Mouse (Mus musculus) C2C12 (cell line): ENCODE results near the gene Pld4. TPM values are rescaled to one million over a fixed set of nuclear protein-coding genes. Genes with fewer than 3 reads are reported as not detected.

Source experiments
- H3K27me3 ChIP-seq: one replicate; pipeline ENCODE4 v1.6.1; 2011; ENCODE audit not compliant: control insufficient read depth, insufficient read depth, insufficient read length
- H3K36me3 ChIP-seq: one replicate; pipeline ENCODE4 v1.6.1; 2011; ENCODE audit not compliant: control insufficient read depth, insufficient read depth
- H3K4me3 ChIP-seq: one replicate; pipeline ENCODE4 v1.5.1; 2011; ENCODE audit warnings: mild to moderate bottlenecking, control low read depth; ENCODE audit not compliant: poor library complexity, insufficient read depth, severe bottlenecking
- H3K79me2 ChIP-seq: one replicate; pipeline ENCODE4 v1.6.1; 2011; ENCODE audit not compliant: control insufficient read depth, insufficient read depth
- H3K79me3 ChIP-seq: one replicate; pipeline ENCODE4 v1.6.1; 2011; ENCODE audit warnings: low read depth, control low read depth
- H3ac ChIP-seq: one replicate; pipeline ENCODE3; 2011; ENCODE audit warnings: low read depth; ENCODE audit not compliant: control insufficient read depth, insufficient read length
- CEBPB ChIP-seq: IDR thresholded peaks from one replicate; pipeline ENCODE4 v1.6.1; 2011; ENCODE audit warnings: low read depth, mild to moderate bottlenecking, control low read depth, moderate library complexity
- CTCF ChIP-seq: IDR thresholded peaks from one replicate; pipeline ENCODE4 v1.5.1; 2011; ENCODE audit not compliant: control insufficient read depth, insufficient read depth, insufficient read length
- FOSL1 ChIP-seq: IDR thresholded peaks from one replicate; pipeline ENCODE4 v1.8.0; 2011; ENCODE audit warnings: mild to moderate bottlenecking, low read length; ENCODE audit not compliant: poor library complexity, insufficient read depth, severe bottlenecking
- MAX ChIP-seq: IDR thresholded peaks from one replicate; pipeline ENCODE4 v1.6.1; 2011; ENCODE audit warnings: mild to moderate bottlenecking, control low read depth
- MYOD1 ChIP-seq: IDR thresholded peaks from one replicate; pipeline ENCODE4 v1.6.1; 2011; ENCODE audit warnings: low read depth; ENCODE audit not compliant: control insufficient read depth, insufficient read length
- MYOG ChIP-seq: IDR thresholded peaks from one replicate; pipeline ENCODE4 v1.6.1; 2011; ENCODE audit not compliant: control insufficient read depth, insufficient read length; ENCODE audit errors: extremely low read depth
- USF1 ChIP-seq: IDR thresholded peaks from one replicate; pipeline ENCODE4 v1.6.1; 2011; ENCODE audit warnings: low read depth, mild to moderate bottlenecking, control low read depth, moderate library complexity
- polyA plus RNA-seq: library from polyadenylated mRNA; unstranded; fragments of >200 nt; fragmentation: generic; extraction: Trizol; gene quantifications from one replicate; pipeline ENCODE4 v1.2.1, GENCODE M21; 2012; ENCODE audit warnings: missing spikeins

Gene Pld4
- polyA plus RNA-seq, 1 experiment = not detected

- peaks cover 1% of the 10 kb centered on the region for H3K79me3 ChIP-seq
- no peak for TF ChIP-seq MYOD1
- TF ChIP-seq USF1 = peak; percentile 58
- H3K27me3 ChIP-seq = no peaks in the 10 kb centered on the region
- no peaks in the 10 kb centered on the region for H3K36me3 ChIP-seq
- peaks cover 15% of the 10 kb centered on the region for H3K79me2 ChIP-seq
- peak within 1 kb of the TSS; percentile 88 for H3ac ChIP-seq
- H3K4me3 ChIP-seq = peak within 1 kb of the TSS; percentile 45
Measured at GRCm38 (mm10) chr12:112808587-112809364, 48.3 kb downstream of the Pld4 start, which contains the start of gene Clba1. TSS of gene Clba1 (plus strand) at chr12:112808937.

GRCm38 (mm10) chr12:112809641-112810040, 49.2 kb downstream of the Pld4 start:
- no peak for TF ChIP-seq MYOD1
- TF ChIP-seq USF1 = no peak
- TF ChIP-seq MYOG = no peak
- no peak for TF ChIP-seq MAX
- TF ChIP-seq CTCF = no peak
- no peak for TF ChIP-seq CEBPB
- TF ChIP-seq FOSL1 = no peak
- Histone ChIP-seq H3K4me3 (peak overlapping the region; percentile 45), H3K79me3 (peaks cover 1% of the 10 kb centered on the region), H3K36me3 (no peaks in the 10 kb centered on the region), H3ac (peak overlapping the region; percentile 88), H3K79me2 (peaks cover 15% of the 10 kb centered on the region), H3K27me3 (no peaks in the 10 kb centered on the region)

- Histone ChIP-seq H3ac (no peak overlapping the region), H3K36me3 (no peaks in the 10 kb centered on the region), H3K4me3 (peak overlapping the region; percentile 45), H3K27me3 (no peaks in the 10 kb centered on the region), H3K79me3 (peaks cover 1% of the 10 kb centered on the region), H3K79me2 (peaks cover 15% of the 10 kb centered on the region)
- TF ChIP-seq CTCF = no peak
- TF ChIP-seq FOSL1 = no peak
- no peak for TF ChIP-seq CEBPB
Measured at GRCm38 (mm10) chr12:112810092-112810885, 49.8 kb downstream of the Pld4 start.

GRCm38 (mm10) chr12:112813370-112813769, 52.9 kb downstream of the Pld4 start:
- no peak overlapping the region for H3ac ChIP-seq
- no peak overlapping the region for H3K4me3 ChIP-seq
- H3K27me3 ChIP-seq = no peaks in the 10 kb centered on the region
- peaks cover 24% of the 10 kb centered on the region for H3K36me3 ChIP-seq
- H3K79me2 ChIP-seq = peaks cover 21% of the 10 kb centered on the region
- TF ChIP-seq MYOG (no peak), USF1 (no peak), MAX (no peak), CEBPB (no peak), CTCF (no peak), MYOD1 (no peak), FOSL1 (no peak)
- H3K79me3 ChIP-seq = peaks cover 1% of the 10 kb centered on the region

- H3K36me3 ChIP-seq = peaks cover 38% of the 10 kb centered on the region
- TF ChIP-seq MYOD1 = no peak
- no peak for TF ChIP-seq MYOG
- no peak for TF ChIP-seq CEBPB
- no peak for TF ChIP-seq CTCF
- TF ChIP-seq FOSL1 = no peak
- TF ChIP-seq USF1 = no peak
Measured at GRCm38 (mm10) chr12:112814682-112815470, 54.4 kb downstream of the Pld4 start.

More at GRCm38 (mm10) chr12:112814682-112815470, 54.4 kb downstream of the Pld4 start:
- H3K27me3 ChIP-seq = no peaks in the 10 kb centered on the region
- no peak overlapping the region for H3K4me3 ChIP-seq
- H3K79me3 ChIP-seq = peaks cover 10% of the 10 kb centered on the region
- H3ac ChIP-seq = no peak overlapping the region
- peaks cover 27% of the 10 kb centered on the region for H3K79me2 ChIP-seq
